Mouse (Mus musculus) B cell, adult 2 months (primary cell): ENCODE data around the gene Tspear.
A peak's percentile ranks its signal among the peaks of the same experiment; 100 is the strongest.
"Not testable (repeated sequence)": the region's sequence is repeated elsewhere in the genome, so short reads cannot be mapped to it uniquely, and the experiment has no call there.

ENCODE experiments used
- DNase-seq, 2 experiments: peaks; one replicate each; pipeline ENCODE4 v3.0.0; 2022

Gene Tspear

GRCm38 (mm10) chr10:77713734-77714133 is 27.4 kb downstream of the Tspear start:
- DNase-seq: no peak

DNA sequence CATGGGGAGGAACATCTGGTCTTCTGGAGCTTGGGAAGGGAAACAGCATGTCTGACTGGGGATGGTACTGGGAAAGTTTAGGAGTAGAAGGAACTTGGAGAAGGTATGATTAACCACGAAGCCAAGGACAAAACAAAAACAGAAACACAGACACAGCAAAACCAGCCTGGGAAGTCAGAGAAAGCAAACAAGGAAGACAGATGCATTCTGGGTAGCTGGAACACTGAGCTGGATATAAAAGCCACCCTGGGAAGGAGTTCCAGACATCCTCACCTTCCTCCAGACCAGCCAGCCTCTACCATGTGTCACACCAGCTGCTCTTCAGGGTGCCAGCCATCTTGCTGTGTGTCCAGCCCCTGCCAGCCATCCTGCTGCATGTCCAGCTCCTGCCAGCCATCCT is 29.1 kb downstream of the Tspear start, which contains the start of gene Gm10142:
TSS of gene Gm10142 (plus strand) at position 301 of the 400 bp plus-strand sequence.
- DNase-seq: no peak

- not testable (repeated sequence) for DNase-seq
These were observed 33.9 kb downstream of the Tspear start, which contains the start of gene Krtap12-1 for GRCm38 (mm10) chr10:77720299-77720698. Gene Krtap12-1 (plus strand): TSS chr10:77720599.

DNA sequence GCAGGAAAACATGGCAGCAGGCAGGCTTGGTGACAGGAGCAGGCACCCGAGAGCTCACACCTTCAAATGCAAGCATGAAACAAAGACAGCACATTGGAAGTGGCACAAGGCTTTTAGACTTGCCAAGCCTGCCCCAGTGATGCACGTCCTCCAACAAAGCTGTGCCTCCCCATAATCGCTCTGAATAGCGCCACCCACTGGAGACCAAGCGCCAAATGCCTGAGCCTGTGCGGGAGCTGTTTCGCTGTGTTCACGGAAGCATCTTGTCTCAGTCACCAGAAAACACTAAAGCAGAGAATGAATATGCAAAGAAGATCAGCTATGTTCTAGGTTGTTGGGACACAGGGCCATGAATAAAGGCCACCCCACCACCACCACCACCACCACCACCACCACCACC is 38.5 kb downstream of the Tspear start:
- DNase-seq: no peak

DNA sequence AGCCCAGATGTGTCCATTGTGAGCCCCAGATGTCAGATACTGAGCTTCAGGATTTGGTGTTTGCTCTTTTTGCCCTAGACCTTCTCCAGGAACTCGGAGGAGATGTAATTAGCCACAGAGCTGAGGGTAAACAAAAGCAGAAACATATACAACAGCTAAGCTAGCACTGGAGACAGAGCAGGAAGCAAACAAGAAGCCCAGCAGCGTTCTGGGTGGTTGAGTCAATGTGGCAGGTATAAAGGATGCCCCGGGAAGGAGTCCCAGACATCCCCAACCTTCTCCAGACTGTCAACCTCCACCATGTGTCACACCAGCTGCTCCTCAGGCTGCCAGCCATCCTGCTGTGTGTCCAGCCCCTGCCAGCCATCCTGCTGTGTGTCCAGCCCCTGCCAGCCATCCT is 39.8 kb downstream of the Tspear start, which contains the start of gene Gm10100:
TSS of gene Gm10100 (plus strand) at position 301 of the 400 bp plus-strand sequence.
- DNase-seq: no peak

- DNase-seq: no peak
These were observed 41.9 kb downstream of the Tspear start for GRCm38 (mm10) chr10:77728280-77728679.

DNA sequence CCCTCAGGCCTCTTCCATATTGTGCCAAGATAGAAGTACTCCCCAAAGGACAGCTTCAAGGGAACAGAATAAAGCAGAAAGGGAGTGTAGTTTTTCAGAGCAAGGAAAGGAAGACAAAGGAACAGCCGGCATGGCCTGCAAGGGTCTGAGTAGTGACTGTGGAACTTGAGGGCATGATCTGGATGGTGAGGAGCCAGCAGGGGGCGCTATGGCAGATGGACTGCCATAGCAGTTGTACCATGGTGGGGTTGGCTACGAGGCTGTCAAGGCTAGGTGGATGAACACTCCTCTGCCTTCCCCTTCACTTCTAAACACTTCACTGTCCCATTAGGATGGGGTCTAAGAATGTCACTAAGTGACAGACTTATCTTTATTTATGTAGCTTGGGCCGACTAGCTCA is 42.9 kb downstream of the Tspear start:
- DNase-seq: peak; percentile 35 to 40

GRCm38 (mm10) chr10:77735928-77736327 is 49.6 kb downstream of the Tspear start:
- DNase-seq: no peak

DNA sequence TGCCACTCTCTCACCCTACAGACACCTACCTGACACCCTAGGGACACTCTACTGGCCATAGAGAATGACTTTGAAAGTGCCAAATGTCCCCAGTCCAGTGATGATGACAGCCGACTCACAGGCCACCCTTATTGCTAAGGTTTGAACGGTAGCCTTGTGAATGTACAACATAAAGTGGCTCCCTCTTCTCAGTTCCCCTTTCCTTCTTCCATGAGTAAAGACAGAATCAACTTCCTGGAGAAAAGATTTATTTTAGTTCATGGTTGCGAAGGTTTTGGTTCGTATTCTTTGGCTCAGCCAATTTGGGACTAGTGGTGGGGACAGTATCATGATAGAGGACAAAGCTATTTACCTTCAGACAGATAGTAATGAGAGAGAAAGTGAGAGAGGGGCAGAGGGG is 52.6 kb downstream of the Tspear start:
- no peak for DNase-seq

GRCm38 (mm10) chr10:77741924-77742688 is 55.7 kb downstream of the Tspear start, which contains the start of gene Gm18596:
Gene Gm18596 (minus strand): TSS chr10:77742638.
- DNase-seq: not testable (repeated sequence)

DNA sequence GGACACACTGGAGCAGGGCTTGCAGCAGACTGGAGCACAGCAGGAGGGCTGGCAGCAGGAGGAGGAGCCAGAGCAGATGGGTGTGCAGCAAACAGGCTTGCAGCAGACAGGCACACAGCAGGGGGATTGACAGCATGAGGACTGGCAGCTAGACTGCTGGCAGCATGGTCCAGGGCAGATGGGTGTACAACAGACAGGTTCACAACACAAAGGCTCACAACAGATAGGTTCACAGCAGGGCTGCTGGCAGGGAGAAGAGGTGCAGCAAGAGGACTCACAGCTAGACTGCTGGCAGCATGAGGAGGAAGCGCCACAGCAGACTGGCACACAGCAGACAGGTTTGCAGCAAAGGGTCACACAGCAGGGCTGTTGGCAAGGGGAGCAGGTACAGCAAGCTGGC is 64.3 kb downstream of the Tspear start:
- DNase-seq: not testable (repeated sequence)

GRCm38 (mm10) chr10:77751254-77751653 is 64.9 kb downstream of the Tspear start, which contains the start of gene Gm9736:
Gene Gm9736 (minus strand): TSS chr10:77751354.
- DNase-seq: not testable (repeated sequence)

- not testable (repeated sequence) for DNase-seq
These were observed 65.9 kb downstream of the Tspear start for GRCm38 (mm10) chr10:77752312-77752711.

GRCm38 (mm10) chr10:77753448-77753847 is 67.1 kb downstream of the Tspear start:
- DNase-seq: no peak

DNA sequence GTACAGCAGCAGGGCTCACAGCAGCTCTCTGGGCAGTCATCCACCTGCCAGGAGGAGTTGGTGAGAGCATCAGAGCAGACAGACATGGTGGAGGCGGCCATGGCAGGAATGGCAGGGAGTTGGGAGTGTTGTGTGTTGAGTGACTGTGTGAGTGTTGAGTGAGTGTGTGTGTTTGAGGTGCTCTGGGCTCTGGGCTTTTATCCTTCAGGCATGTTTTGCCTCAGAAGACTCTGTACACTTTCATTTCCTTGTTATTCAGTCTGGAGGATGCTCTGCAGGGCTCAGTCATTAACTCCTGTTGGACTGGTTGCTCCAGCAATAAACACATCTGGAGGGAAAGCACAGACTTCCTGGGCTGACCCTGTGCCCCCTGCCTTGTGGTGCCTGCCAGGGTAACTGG is 73.2 kb downstream of the Tspear start, which contains the start of gene Gm3233:
TSS of gene Gm3233 (minus strand) at position 101 of the 400 bp plus-strand sequence.
- DNase-seq: not testable (repeated sequence)

DNA sequence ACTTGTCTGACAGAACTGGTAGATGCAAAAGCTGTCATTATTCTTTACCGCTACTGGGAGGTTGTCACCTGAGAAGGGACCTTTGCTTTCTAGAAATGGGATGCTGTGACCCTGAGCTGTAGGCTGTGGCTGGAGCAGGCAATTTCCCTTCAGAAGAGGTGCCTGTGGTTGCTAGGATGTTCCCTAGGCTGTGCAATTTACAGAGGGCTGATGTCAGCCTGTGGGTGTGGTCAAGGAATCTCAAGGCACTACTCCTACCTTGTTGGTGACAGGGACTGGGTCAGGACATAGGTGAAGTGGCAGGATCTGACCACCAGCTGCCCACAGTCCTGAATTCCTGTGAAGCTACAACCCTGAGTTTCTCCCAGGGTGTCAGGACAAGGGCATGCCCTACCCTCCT is 83.4 kb downstream of the Tspear start:
- no peak for DNase-seq

DNA sequence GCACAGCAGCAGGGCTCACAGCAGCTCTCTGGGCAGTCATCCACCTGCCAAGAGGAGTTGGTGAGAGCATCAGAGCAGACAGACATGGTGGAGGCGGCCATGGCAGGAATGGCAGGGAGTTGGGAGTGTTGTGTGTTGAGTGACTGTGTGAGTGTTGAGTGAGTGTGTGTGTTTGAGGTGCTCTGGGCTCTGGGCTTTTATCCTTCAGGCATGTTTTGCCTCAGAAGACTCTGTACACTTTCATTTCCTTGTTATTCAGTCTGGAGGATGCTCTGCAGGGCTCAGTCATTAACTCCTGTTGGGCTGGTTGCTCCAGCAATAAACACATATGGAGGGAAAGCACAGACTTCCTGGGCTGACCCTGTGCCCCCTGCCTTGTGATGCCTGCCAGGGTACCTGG is 84.9 kb downstream of the Tspear start, which contains the start of gene Gm3238:
TSS of gene Gm3238 (minus strand) at position 101 of the 400 bp plus-strand sequence.
- DNase-seq: not testable (repeated sequence)

DNA sequence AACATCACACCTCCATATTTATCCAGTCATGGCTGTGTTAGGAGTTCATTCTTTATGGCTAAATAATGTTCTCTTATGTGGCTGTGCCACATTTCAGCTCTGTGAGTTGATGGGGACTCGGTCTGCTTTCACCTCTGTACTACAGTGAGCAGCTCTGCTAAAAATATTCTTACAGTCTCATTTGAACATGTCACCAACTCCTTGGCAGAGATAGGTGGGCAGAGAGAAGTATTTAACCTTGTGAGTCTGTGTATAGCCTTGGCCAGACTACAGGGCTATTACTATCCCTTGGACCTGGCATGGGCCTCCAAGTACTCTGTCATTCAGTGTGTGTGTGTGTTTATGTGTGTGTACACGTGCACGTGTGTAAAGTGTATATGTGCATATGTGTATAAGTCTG is 85.8 kb downstream of the Tspear start:
- DNase-seq: not testable (repeated sequence)

DNA sequence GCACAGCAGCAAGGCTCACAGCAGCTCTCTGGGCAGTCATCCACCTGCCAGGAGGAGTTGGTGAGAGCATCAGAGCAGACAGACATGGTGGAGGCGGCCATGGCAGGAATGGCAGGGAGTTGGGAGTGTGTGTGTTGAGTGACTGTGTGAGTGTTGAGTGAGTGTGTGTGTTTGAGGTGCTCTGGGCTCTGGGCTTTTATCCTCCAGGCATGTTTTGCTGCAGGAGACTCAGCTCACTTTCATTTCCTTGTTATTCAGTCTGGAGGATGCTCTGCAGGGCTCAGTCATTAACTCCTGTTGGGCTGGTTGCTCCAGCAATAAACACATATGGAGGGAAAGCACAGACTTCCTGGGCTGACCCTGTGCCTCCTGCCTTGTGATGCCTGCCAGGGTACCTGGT is 90.5 kb downstream of the Tspear start, which contains the start of gene Gm7138:
TSS of gene Gm7138 (minus strand) at position 101 of the 400 bp plus-strand sequence.
- not testable (repeated sequence) for DNase-seq

DNA sequence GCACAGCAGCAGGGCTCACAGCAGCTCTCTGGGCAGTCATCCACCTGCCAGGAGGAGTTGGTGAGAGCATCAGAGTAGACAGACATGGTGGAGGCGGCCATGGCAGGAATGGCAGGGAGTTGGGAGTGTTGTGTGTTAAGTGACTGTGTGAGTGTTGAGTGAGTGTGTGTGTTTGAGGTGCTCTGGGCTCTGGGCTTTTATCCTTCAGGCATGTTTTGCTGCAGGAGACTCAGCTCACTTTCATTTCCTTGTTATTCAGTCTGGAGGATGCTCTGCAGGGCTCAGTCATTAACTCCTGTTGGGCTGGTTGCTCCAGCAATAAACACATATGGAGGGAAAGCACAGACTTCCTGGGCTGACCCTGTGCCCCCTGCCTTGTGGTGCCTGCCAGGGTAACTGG is 96.1 kb downstream of the Tspear start, which contains the start of gene Gm3250:
TSS of gene Gm3250 (minus strand) at position 101 of the 400 bp plus-strand sequence.
- not testable (repeated sequence) for DNase-seq

- not testable (repeated sequence) for DNase-seq
These were observed 97.0 kb downstream of the Tspear start for GRCm38 (mm10) chr10:77783396-77783795.

DNA sequence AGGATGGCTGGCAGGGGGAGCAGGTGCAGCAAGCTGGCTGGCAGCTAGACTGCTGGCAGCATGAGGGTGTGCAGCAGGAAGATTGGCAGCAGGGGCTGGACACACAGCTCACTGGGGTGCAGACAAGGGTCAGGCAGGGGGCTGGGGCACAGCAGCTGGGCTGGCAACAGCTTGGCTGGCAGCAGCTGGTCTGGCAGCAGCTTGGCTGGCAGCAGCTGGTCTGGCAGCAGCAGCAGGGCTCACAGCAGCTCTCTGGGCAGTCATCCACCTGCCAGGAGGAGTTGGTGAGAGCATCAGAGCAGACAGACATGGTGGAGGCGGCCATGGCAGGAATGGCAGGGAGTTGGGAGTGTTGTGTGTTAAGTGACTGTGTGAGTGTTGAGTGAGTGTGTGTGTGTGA is 101.5 kb downstream of the Tspear start, which contains the start of gene Gm7137:
TSS of gene Gm7137 (minus strand) at position 325 of the 400 bp plus-strand sequence.
- not testable (repeated sequence) for DNase-seq

GRCm38 (mm10) chr10:77788621-77789020 is 102.3 kb downstream of the Tspear start:
- DNase-seq: no peak

DNA sequence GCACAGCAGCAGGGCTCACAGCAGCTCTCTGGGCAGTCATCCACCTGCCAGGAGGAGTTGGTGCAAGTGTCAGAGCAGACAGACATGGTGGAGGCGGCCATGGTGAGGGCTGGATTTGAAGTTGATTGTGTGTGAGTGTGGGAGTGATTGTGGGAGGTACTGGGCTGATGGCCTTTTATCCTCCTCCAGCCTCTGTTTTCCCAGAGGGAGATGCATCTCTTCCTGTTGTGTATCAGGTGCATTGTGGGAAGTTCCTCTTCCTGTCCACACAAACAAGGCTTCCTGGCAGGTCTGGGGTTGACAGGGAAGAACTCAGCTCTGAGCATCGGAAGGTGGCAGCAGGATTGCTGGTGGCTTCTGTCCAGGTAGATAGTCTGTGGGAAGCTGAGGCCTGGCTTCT is 108.6 kb downstream of the Tspear start, which contains the start of gene Gm9639:
TSS of gene Gm9639 (minus strand) at position 101 of the 400 bp plus-strand sequence.
- no peak for DNase-seq
